Mouse (Mus musculus): ENCODE measurements around the gene Ankrd33b. TPM values are rescaled to one million over a fixed set of nuclear protein-coding genes. Genes with fewer than 3 reads are reported as not detected.

Ankrd33b gene
- total and polyA plus RNA-seq, 2 experiments from 2014 or later, result 1.6 TPM

- Histone ChIP-seq H3K9me3 (ENCODE audit: low read length) (no peaks in the 10 kb centered on the region), H3K4me2 (ENCODE audit: low read depth, low read length) (no peak overlapping the region), H3K9ac (replicated peaks; ENCODE audit: low read length) (no peak overlapping the region), H3K27me3 (ENCODE audit: insufficient read depth, low read length) (peaks cover 13% of the 10 kb centered on the region; the same call in 1 of the 2 replicates), H3K4me1 (ENCODE audit: insufficient read depth, low read length) (peaks cover 16% of the 10 kb centered on the region), H3K4me3 (ENCODE audit: low read length) (no peak overlapping the region), H3K27ac (no peak overlapping the region), H3K36me3 (ENCODE audit: insufficient read depth, low read length) (no peaks in the 10 kb centered on the region)
- 22% methylated on average over 12 of the region's 12 CpGs for WGBS
- DNase-seq (ENCODE audit: low spot score), result no peak
- no peak for ATAC-seq
- no peak for TF ChIP-seq CTCF (IDR thresholded peaks at IDR 0.05; ENCODE audit: low read depth)
Observed at GRCm38 (mm10) chr15:31369125-31369612, 1.6 kb upstream of the Ankrd33b start.

- Histone ChIP-seq H3K4me3 (ENCODE audit: low read length) (no peak overlapping the region), H3K27ac (no peak overlapping the region), H3K9me3 (ENCODE audit: low read length) (no peaks in the 10 kb centered on the region), H3K4me1 (ENCODE audit: insufficient read depth, low read length) (peaks cover 16% of the 10 kb centered on the region), H3K9ac (replicated peaks; ENCODE audit: low read length) (no peak overlapping the region), H3K36me3 (ENCODE audit: insufficient read depth, low read length) (no peaks in the 10 kb centered on the region), H3K27me3 (ENCODE audit: insufficient read depth, low read length) (peaks cover 13% of the 10 kb centered on the region; the same call in 1 of the 2 replicates), H3K4me2 (ENCODE audit: low read depth, low read length) (no peak overlapping the region)
- no peak for DNase-seq (ENCODE audit: low spot score)
- ATAC-seq, result no peak
- WGBS, result 28% methylated on average over 8 of the region's 8 CpGs
- TF ChIP-seq CTCF (IDR thresholded peaks at IDR 0.05; ENCODE audit: low read depth), result no peak
Observed at GRCm38 (mm10) chr15:31368556-31368955, 1.0 kb upstream of the Ankrd33b start.

DNA sequence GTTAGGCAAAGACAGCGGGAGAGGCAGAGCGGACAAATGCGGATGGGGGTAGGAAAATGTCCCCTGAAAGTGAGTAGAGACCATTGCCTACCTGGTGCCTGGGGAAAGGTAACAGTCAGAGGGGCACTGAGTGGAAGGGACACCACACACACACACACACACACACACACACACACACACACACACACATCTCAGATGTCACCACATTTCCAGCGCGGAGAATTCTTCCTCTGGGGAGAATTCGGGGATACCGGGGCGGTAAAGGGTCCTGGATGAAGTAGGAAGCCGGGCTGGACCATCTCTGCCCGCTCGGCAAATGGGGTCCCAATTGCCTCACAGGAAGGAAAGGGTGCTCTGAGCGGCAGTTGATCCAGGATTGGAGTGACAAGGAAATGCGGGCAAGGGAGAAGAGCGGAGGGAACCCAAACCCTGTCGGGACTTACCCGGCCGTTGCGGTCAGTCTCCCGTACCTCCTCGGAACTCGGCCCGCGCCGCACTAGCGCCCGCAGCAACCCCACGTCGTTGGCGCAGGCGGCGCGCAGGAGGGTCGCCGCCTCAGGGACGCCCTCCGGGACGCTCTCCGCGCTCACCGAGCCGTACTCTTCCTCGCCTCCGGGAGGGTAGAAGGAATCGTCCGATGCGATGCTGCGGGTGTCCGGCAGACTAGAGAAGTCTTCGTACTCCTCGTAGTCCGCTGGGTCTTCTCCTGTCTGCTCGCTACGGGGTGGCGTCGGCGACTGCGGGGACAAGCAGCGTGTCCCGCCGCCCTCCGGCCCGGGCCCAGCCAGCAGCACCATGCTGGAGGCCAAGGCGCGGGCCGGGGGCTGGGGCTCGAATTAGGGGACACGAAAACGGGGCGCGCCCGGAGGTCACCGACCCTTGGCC, 688 bp downstream of the Ankrd33b start:
- Histone ChIP-seq H3K4me2 (ENCODE audit: low read depth, low read length) (peak overlapping the region; percentile 100), H3K27ac (no peak overlapping the region), H3K4me3 (ENCODE audit: low read length) (peak overlapping the region; percentile 61), H3K27me3 (ENCODE audit: insufficient read depth, low read length) (peaks cover 13% of the 10 kb centered on the region; the same call in 1 of the 2 replicates), H3K9me3 (ENCODE audit: low read length) (no peaks in the 10 kb centered on the region), H3K4me1 (ENCODE audit: insufficient read depth, low read length) (peaks cover 16% of the 10 kb centered on the region), H3K36me3 (ENCODE audit: insufficient read depth, low read length) (no peaks in the 10 kb centered on the region), H3K9ac (replicated peaks; ENCODE audit: low read length) (peak overlapping the region; percentile 51)
- WGBS, result under 1% methylated on average over 64 of the region's 72 CpGs
- no peak for TF ChIP-seq CTCF (IDR thresholded peaks at IDR 0.05; ENCODE audit: low read depth)
- peak; percentile 32; the same call in 1 of the 2 replicates for ATAC-seq
- no peak for DNase-seq (ENCODE audit: low spot score)

GRCm38 (mm10) chr15:31365720-31366591, 1.6 kb downstream of the Ankrd33b start:
- no peak for TF ChIP-seq CTCF (IDR thresholded peaks at IDR 0.05; ENCODE audit: low read depth)

GRCm38 (mm10) chr15:31365041-31365719, 2.3 kb downstream of the Ankrd33b start:
- peak overlapping the region; percentile 61 for H3K4me3 ChIP-seq (ENCODE audit: low read length)
- H3K27me3 ChIP-seq (ENCODE audit: insufficient read depth, low read length), result peaks cover 13% of the 10 kb centered on the region; the same call in 1 of the 2 replicates
- no peak for ATAC-seq
- 31% methylated on average over 11 of the region's 11 CpGs for WGBS
- H3K4me1 ChIP-seq (ENCODE audit: insufficient read depth, low read length), result peaks cover 16% of the 10 kb centered on the region
- H3K9ac ChIP-seq (replicated peaks; ENCODE audit: low read length), result no peak overlapping the region
- no peak overlapping the region for H3K27ac ChIP-seq
- H3K4me2 ChIP-seq (ENCODE audit: low read depth, low read length), result peak overlapping the region; percentile 100
- TF ChIP-seq CTCF (IDR thresholded peaks at IDR 0.05; ENCODE audit: low read depth), result no peak
- no peak for DNase-seq (ENCODE audit: low spot score)
- no peaks in the 10 kb centered on the region for H3K9me3 ChIP-seq (ENCODE audit: low read length)
- H3K36me3 ChIP-seq (ENCODE audit: insufficient read depth, low read length), result no peaks in the 10 kb centered on the region

More at GRCm38 (mm10) chr15:31365720-31366591, 1.6 kb downstream of the Ankrd33b start:
- no peaks in the 10 kb centered on the region for H3K36me3 ChIP-seq (ENCODE audit: insufficient read depth, low read length)
- H3K4me1 ChIP-seq (ENCODE audit: insufficient read depth, low read length), result peaks cover 16% of the 10 kb centered on the region
- 4% methylated on average over 37 of the region's 37 CpGs for WGBS
- ATAC-seq, result peak; percentile 22; the same call in 1 of the 2 replicates
- no peak overlapping the region for H3K9ac ChIP-seq (replicated peaks; ENCODE audit: low read length)
- peak overlapping the region; percentile 100 for H3K4me2 ChIP-seq (ENCODE audit: low read depth, low read length)
- DNase-seq (ENCODE audit: low spot score), result no peak
- no peak overlapping the region for H3K27ac ChIP-seq
- H3K27me3 ChIP-seq (ENCODE audit: insufficient read depth, low read length), result peaks cover 13% of the 10 kb centered on the region; the same call in 1 of the 2 replicates
- H3K9me3 ChIP-seq (ENCODE audit: low read length), result no peaks in the 10 kb centered on the region
- peak overlapping the region; percentile 61 for H3K4me3 ChIP-seq (ENCODE audit: low read length)

DNA sequence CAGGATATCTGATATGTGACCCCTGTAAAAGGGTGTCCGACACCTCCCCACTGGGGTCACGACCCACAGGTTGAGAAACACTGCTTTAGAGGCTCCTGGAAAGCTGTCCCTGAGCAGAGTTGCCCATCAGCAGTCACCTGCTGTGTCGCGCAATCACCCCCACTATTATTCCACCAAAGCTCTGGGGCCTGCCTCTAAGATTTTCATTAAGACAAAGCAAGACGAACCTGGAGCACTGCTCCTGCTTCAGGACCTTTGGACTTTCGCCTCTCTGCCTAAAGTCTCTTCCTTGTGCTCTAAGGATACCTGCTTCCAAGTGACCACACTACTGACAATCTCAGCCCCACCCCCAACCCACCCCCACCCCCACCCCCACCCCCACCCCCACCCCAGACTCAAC, 3.1 kb downstream of the Ankrd33b start:
- 74% methylated on average over 6 of the region's 6 CpGs for WGBS
- DNase-seq (ENCODE audit: low spot score) (no peak), ATAC-seq (no peak)
- no peak overlapping the region for H3K27ac ChIP-seq
- H3K9me3 ChIP-seq (ENCODE audit: low read length), result no peaks in the 10 kb centered on the region
- H3K4me3 ChIP-seq (ENCODE audit: low read length), result no peak overlapping the region
- H3K4me2 ChIP-seq (ENCODE audit: low read depth, low read length), result no peak overlapping the region
- no peak overlapping the region for H3K9ac ChIP-seq (replicated peaks; ENCODE audit: low read length)
- peaks cover 16% of the 10 kb centered on the region for H3K4me1 ChIP-seq (ENCODE audit: insufficient read depth, low read length)
- H3K27me3 ChIP-seq (ENCODE audit: insufficient read depth, low read length), result peaks cover 13% of the 10 kb centered on the region; the same call in 1 of the 2 replicates
- TF ChIP-seq CTCF (IDR thresholded peaks at IDR 0.05; ENCODE audit: low read depth), result no peak
- H3K36me3 ChIP-seq (ENCODE audit: insufficient read depth, low read length), result no peaks in the 10 kb centered on the region

Data from hindbrain, postnatal 0 days (tissue).